ENCODE assay signal across 13 mouse cellular contexts in genomic region chr7:49908181-49908855, GRCm38 (mm10). TPM values are rescaled to one million over a fixed set of nuclear protein-coding genes. Genes with fewer than 3 reads are reported as not detected.
DNase-seq lines count a peak whose midpoint lies in the region; ATAC-seq and TF ChIP-seq lines count a peak whose summit lies in the region.
"Had no signal": no experiment of that assay in that cellular context is flagged by ENCODE, and none has a peak within 500 bp of the region (broad histone marks: within the 10 kb centered on the region; RNA-seq: fewer than 3 reads in every experiment).

No protein-coding gene starts in this region.

- no peak for DNase-seq in ES-E14 (ENCODE audit: low read depth, low spot score)
- DNase-seq in embryonic facial prominence, embryonic 10.5 days (ENCODE audit: low spot score) = peak; percentile 35
- no peak for DNase-seq in right cerebral cortex, postnatal 25 days
- DNase-seq: liver had no signal

- H3K4me2 ChIP-seq in kidney, embryonic 15.5 days = peak overlapping the region; percentile 44
- H3K4me2 ChIP-seq in midbrain, embryonic 16.5 days (ENCODE audit: low read length) = no peak overlapping the region
- no peak overlapping the region for H3K4me2 ChIP-seq in heart, embryonic 12.5 days
- H3K4me2 ChIP-seq: embryonic facial prominence, embryonic 12.5 days; heart, embryonic 13.5 days had no signal

- H3K9ac ChIP-seq in ES-E14 (ENCODE audit: insufficient read depth, low read depth, low read length, poor library complexity, severe bottlenecking) = no peak overlapping the region
- H3K9ac ChIP-seq in kidney, embryonic 15.5 days = no peak overlapping the region
- H3K9ac ChIP-seq in midbrain, embryonic 16.5 days (ENCODE audit: low read depth, low read length) = no peak overlapping the region
- no peak overlapping the region for H3K9ac ChIP-seq in heart, embryonic 12.5 days
- H3K9ac ChIP-seq: embryonic facial prominence, embryonic 12.5 days; heart, embryonic 13.5 days had no signal

- peak overlapping the region; percentile 41 to 46; a peak in 2 of 4 replicates for H3K4me3 ChIP-seq in ES-E14 (ENCODE audit: insufficient read depth in 1 of 2, low read depth in 1 of 2, low read length in 2 of 2, poor library complexity in 1 of 2, severe bottlenecking in 1 of 2)
- H3K4me3 ChIP-seq in embryonic facial prominence, embryonic 10.5 days = no peak overlapping the region
- peak overlapping the region; percentile 12 for H3K4me3 ChIP-seq in kidney, embryonic 15.5 days (replicated peaks)
- H3K4me3 ChIP-seq in midbrain, embryonic 16.5 days (ENCODE audit: low read depth, low read length) = no peak overlapping the region
- H3K4me3 ChIP-seq in heart, embryonic 12.5 days = no peak overlapping the region
- H3K4me3 ChIP-seq: embryonic facial prominence, embryonic 12.5 days; heart, embryonic 13.5 days had no signal

- H3K4me1 ChIP-seq in ES-E14 (ENCODE audit: control insufficient read depth in 2 of 2, insufficient read depth in 2 of 2, low read length in 2 of 2, poor library complexity in 1 of 2) = peaks cover 0 to 10% of the 10 kb centered on the region in 2 experiments; a peak in 1 of 4 replicates
- H3K4me1 ChIP-seq in embryonic facial prominence, embryonic 10.5 days = 0 out of 2 replicates have a peak, but pooled peaks cover 5% of the 10 kb centered on the region
- H3K4me1 ChIP-seq in kidney, embryonic 15.5 days = peaks cover 32% of the 10 kb centered on the region
- H3K4me1 ChIP-seq in midbrain, embryonic 16.5 days (ENCODE audit: control insufficient read depth, insufficient read depth, low read length) = peaks cover 8% of the 10 kb centered on the region; the same call in 1 of the 2 replicates
- H3K4me1 ChIP-seq in heart, embryonic 12.5 days (replicated peaks) = 0 out of 2 replicates have a peak, but pooled peaks cover 5% of the 10 kb centered on the region
- H3K4me1 ChIP-seq: embryonic facial prominence, embryonic 12.5 days had no signal

- in situ Hi-C loops in ES-E14 (cut with MboI; ENCODE audit: low sequenced_read_pairs in 2 of 2, unreplicated experiment in 2 of 2) = loop anchor here in 1 of 2 experiments (25.0 kb wide), 1 partner anchor 271 kb away; the partner anchor contains the start of gene Dbx1

- no peaks in the 10 kb centered on the region for H3K9me3 ChIP-seq in ES-E14 (ENCODE audit: control insufficient read depth, insufficient read depth, low read depth, low read length)
- no peaks in the 10 kb centered on the region for H3K9me3 ChIP-seq in embryonic facial prominence, embryonic 10.5 days
- no peaks in the 10 kb centered on the region for H3K9me3 ChIP-seq in kidney, embryonic 15.5 days (replicated peaks)
- no peaks in the 10 kb centered on the region for H3K9me3 ChIP-seq in midbrain, embryonic 16.5 days (replicated peaks; ENCODE audit: control insufficient read depth, low read length, poor library complexity, severe bottlenecking)
- no peaks in the 10 kb centered on the region for H3K9me3 ChIP-seq in heart, embryonic 12.5 days (replicated peaks)
- H3K9me3 ChIP-seq: embryonic facial prominence, embryonic 12.5 days; heart, embryonic 13.5 days had no signal

- H3K36me3 ChIP-seq in ES-E14 (ENCODE audit: control insufficient read depth, insufficient read depth, low read length, poor library complexity, severe bottlenecking) = no peaks in the 10 kb centered on the region
- H3K36me3 ChIP-seq in embryonic facial prominence, embryonic 10.5 days (replicated peaks) = no peaks in the 10 kb centered on the region
- H3K36me3 ChIP-seq in kidney, embryonic 15.5 days = no peaks in the 10 kb centered on the region
- no peaks in the 10 kb centered on the region for H3K36me3 ChIP-seq in midbrain, embryonic 16.5 days (ENCODE audit: control insufficient read depth, insufficient read depth, low read length)
- H3K36me3 ChIP-seq in heart, embryonic 12.5 days = no peaks in the 10 kb centered on the region
- H3K36me3 ChIP-seq: embryonic facial prominence, embryonic 12.5 days; heart, embryonic 13.5 days had no signal

- WGBS in embryonic facial prominence, embryonic 10.5 days = under 1% methylated on average over 24 of the region's 24 CpGs
- WGBS in kidney, embryonic 15.5 days = under 1% methylated on average over 24 of the region's 24 CpGs
- under 1% methylated on average over 24 of the region's 24 CpGs for whole genome bisulfite sequencing in midbrain, embryonic 16.5 days
- under 1% methylated on average over 24 of the region's 24 CpGs for WGBS in heart, embryonic 12.5 days

- H3K27ac ChIP-seq in ES-E14 (ENCODE audit: insufficient read depth, low read depth, low read length, poor library complexity, severe bottlenecking) = no peak overlapping the region
- H3K27ac ChIP-seq in embryonic facial prominence, embryonic 10.5 days (replicated peaks) = no peak overlapping the region
- no peak overlapping the region for H3K27ac ChIP-seq in kidney, embryonic 15.5 days
- H3K27ac ChIP-seq in midbrain, embryonic 16.5 days (ENCODE audit: low read length) = no peak overlapping the region
- H3K27ac ChIP-seq in heart, embryonic 12.5 days (ENCODE audit: poor library complexity, severe bottlenecking) = no peak overlapping the region
- H3K27ac ChIP-seq: embryonic facial prominence, embryonic 12.5 days; heart, embryonic 13.5 days; stomach, postnatal 0 days had no signal

- peaks cover 100% of the 10 kb centered on the region for H3K27me3 ChIP-seq in embryonic facial prominence, embryonic 10.5 days (replicated peaks; ENCODE audit: low read depth, poor library complexity, severe bottlenecking)
- peaks cover 100% of the 10 kb centered on the region for H3K27me3 ChIP-seq in kidney, embryonic 15.5 days
- H3K27me3 ChIP-seq in midbrain, embryonic 16.5 days (ENCODE audit: control insufficient read depth, insufficient read depth, low read depth, low read length) = peaks cover 39% of the 10 kb centered on the region
- peaks cover 95% of the 10 kb centered on the region for H3K27me3 ChIP-seq in heart, embryonic 12.5 days (replicated peaks)

- peak; percentile 73 for ATAC-seq in kidney, embryonic 15.5 days (replicated peaks; ENCODE audit: low FRiP score)
- ATAC-seq in midbrain, embryonic 16.5 days = peak; percentile 22; the same call in 1 of the 2 replicates
- no peak for ATAC-seq in heart, embryonic 12.5 days (ENCODE audit: insufficient number of reproducible peaks, low FRiP score)
- ATAC-seq in activated CD4-positive, CD25-positive, alpha-beta regulatory T cell, adult 4 months = no peak
- ATAC-seq: inflammation-experienced regulatory T-cells, adult 6 months; lung, postnatal 0 days had no signal

TF ChIP-seq in ES-E14, 5 proteins besides CTCF, POLR2A, EP300 and RAD21:
- TF ChIP-seq CHD2 (IDR thresholded peaks at IDR 0.05; ENCODE audit: low read depth, low read length) (no peak), ZNF384 (IDR thresholded peaks at IDR 0.05; ENCODE audit: low read depth, low read length) (no peak), ZC3H11A (IDR thresholded peaks at IDR 0.05; ENCODE audit: borderline replicate concordance, low read depth, low read length) (no peak), HCFC1 (IDR thresholded peaks at IDR 0.05; ENCODE audit: borderline replicate concordance, insufficient read depth, low read length) (no peak), MAFK (IDR thresholded peaks at IDR 0.05; ENCODE audit: insufficient read depth, low read depth, low read length) (no peak)

RNA-seq across cellular contexts. Expression of gene Slc6a5, which starts 1.6 kb away (rescaled TPM):
- total RNA-seq in ES-E14 (2012; rRNA removed) = 0.32 and 0.36 TPM in 2 replicates
- 0.04 and 0.09 TPM in 2 replicates for polyA plus RNA-seq in embryonic facial prominence, embryonic 10.5 days (2016; fragmentation: Nextera tagmentation; extraction: Ambion mirVana)
- 0.04 and 0.06 TPM in 2 replicates for polyA plus RNA-seq in kidney, embryonic 15.5 days (2015; fragmentation: Nextera tagmentation; extraction: Ambion mirVana)
- polyA plus RNA-seq in midbrain, embryonic 16.5 days (2015; fragmentation: Nextera tagmentation; extraction: Ambion mirVana) = 0.40 and 0.45 TPM in 2 replicates
- not detected in 2 replicates for polyA plus RNA-seq in heart, embryonic 12.5 days (2016; fragmentation: Nextera tagmentation; extraction: Ambion mirVana)
- polyA plus RNA-seq in activated CD4-positive, CD25-positive, alpha-beta regulatory T cell, adult 4 months (2017; shearing (Covaris generic)) = not detected
- polyA plus RNA-seq: heart, embryonic 13.5 days; inflammation-experienced regulatory T-cells, adult 6 months; lung, postnatal 0 days; stomach, postnatal 0 days had no signal

Comparison
In these comparisons a context has a peak if more than half of its experiments do, and no peak if none do; other contexts are left out.
1. H3K4me3 ChIP-seq: peak in ES-E14 (2 of 2) and kidney, embryonic 15.5 days (single experiment); none in embryonic facial prominence, embryonic 10.5 days (single experiment), midbrain, embryonic 16.5 days (single experiment) and heart, embryonic 12.5 days (single experiment).
2. ATAC-seq: peak in kidney, embryonic 15.5 days (single experiment) and midbrain, embryonic 16.5 days (single experiment); none in heart, embryonic 12.5 days (single experiment) and activated CD4-positive, CD25-positive, alpha-beta regulatory T cell, adult 4 months (single experiment).